Mouse (Mus musculus): ENCODE data around the gene Phlpp1. TPM values are rescaled to one million over a fixed set of nuclear protein-coding genes. Genes with fewer than 3 reads are reported as not detected.

The Phlpp1 gene
- polyA plus RNA-seq, 1 experiment: 49.8 TPM

DNA sequence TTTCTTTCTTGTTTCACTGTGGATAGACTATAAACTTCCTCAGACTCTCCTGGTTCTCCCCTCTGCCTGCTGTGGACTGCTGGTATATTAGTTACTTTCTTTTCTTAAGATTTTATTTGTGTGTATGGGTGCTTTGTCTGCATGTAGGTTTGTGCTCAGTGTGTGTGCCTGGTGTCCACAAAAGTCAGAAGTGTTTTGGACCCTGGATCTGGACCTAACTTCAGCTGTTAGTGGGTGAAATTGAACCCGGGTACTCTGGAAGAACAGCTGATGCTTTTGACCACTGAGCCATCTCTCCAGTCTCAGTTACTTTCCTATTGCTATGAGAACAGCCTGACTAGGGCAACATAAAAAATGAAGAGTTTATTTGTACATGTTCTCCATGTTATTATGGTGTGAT is 29.5 kb downstream of the Phlpp1 start:
- H3K4me1 ChIP-seq (ENCODE audit: control insufficient read depth, insufficient read depth, low read length): peaks cover 22% of the 10 kb centered on the region
- H3K27ac ChIP-seq (ENCODE audit: insufficient read depth, low read length): no peak overlapping the region
- TF ChIP-seq CTCF (IDR thresholded peaks at IDR 0.05; ENCODE audit: extremely low read depth, insufficient read depth, low read length): no peak
- no peak for TF ChIP-seq POLR2A (IDR thresholded peaks at IDR 0.05; ENCODE audit: extremely low read depth, insufficient read depth, low read length)
- no peak overlapping the region for H3K4me3 ChIP-seq (ENCODE audit: insufficient read depth, low read length)

DNA sequence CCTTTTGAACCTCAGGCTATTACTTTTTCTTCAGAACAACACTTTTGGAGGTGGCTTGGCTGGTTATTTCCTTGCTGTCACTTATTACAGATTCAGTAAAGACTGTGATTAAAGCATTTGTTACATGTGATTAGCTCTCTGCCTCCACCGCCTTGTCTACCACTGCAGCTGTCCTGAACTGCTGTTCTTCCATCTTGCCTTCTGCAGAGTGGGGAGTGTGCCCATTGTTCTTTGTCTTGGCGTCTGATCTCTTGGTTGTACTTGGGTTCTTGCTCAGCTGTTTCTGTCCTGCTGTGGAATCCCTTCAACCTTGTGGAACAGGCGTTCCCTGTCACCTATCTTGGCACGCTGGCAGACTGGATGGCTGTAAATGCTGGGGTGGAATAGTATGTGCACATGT is 30.4 kb downstream of the Phlpp1 start:
- no peak overlapping the region for H3K4me3 ChIP-seq (ENCODE audit: insufficient read depth, low read length)
- peaks cover 22% of the 10 kb centered on the region for H3K4me1 ChIP-seq (ENCODE audit: control insufficient read depth, insufficient read depth, low read length)
- H3K27ac ChIP-seq (ENCODE audit: insufficient read depth, low read length): no peak overlapping the region
- TF ChIP-seq CTCF (IDR thresholded peaks at IDR 0.05; ENCODE audit: extremely low read depth, insufficient read depth, low read length): no peak
- no peak for TF ChIP-seq POLR2A (IDR thresholded peaks at IDR 0.05; ENCODE audit: extremely low read depth, insufficient read depth, low read length)

GRCm38 (mm10) chr1:106203942-106204341 is 32.4 kb downstream of the Phlpp1 start:
- no peak overlapping the region for H3K4me3 ChIP-seq (ENCODE audit: insufficient read depth, low read length)
- H3K27ac ChIP-seq (ENCODE audit: insufficient read depth, low read length): no peak overlapping the region
- peaks cover 20% of the 10 kb centered on the region for H3K4me1 ChIP-seq (ENCODE audit: control insufficient read depth, insufficient read depth, low read length)
- TF ChIP-seq POLR2A (IDR thresholded peaks at IDR 0.05; ENCODE audit: extremely low read depth, insufficient read depth, low read length) (no peak), CTCF (IDR thresholded peaks at IDR 0.05; ENCODE audit: extremely low read depth, insufficient read depth, low read length) (no peak)

GRCm38 (mm10) chr1:106204350-106204749 is 32.8 kb downstream of the Phlpp1 start:
- no peak overlapping the region for H3K4me3 ChIP-seq (ENCODE audit: insufficient read depth, low read length)
- H3K4me1 ChIP-seq (ENCODE audit: control insufficient read depth, insufficient read depth, low read length): peaks cover 18% of the 10 kb centered on the region
- H3K27ac ChIP-seq (ENCODE audit: insufficient read depth, low read length): no peak overlapping the region
- TF ChIP-seq POLR2A (IDR thresholded peaks at IDR 0.05; ENCODE audit: extremely low read depth, insufficient read depth, low read length): no peak
- no peak for TF ChIP-seq CTCF (IDR thresholded peaks at IDR 0.05; ENCODE audit: extremely low read depth, insufficient read depth, low read length)

DNA sequence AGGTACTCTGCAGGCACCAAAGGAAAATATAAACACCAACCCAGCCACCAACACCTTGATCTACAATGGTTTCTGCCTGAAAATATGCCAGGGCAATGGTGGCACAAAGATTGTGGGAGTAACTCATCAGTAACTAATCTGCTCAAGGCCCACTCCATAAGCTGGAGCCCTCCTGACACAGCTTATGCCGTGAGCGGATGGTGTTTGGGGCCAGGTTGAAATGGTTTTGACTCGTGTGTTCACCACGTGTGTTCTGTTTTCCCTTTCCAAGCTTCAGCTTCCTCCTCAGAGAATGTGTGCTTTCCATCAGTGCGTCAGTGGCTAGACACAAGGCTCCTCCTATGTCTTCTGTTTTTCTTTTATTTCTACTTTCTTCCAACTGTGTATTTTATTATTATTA is 37.0 kb downstream of the Phlpp1 start:
- H3K4me3 ChIP-seq (ENCODE audit: insufficient read depth, low read length): no peak overlapping the region
- TF ChIP-seq CTCF (IDR thresholded peaks at IDR 0.05; ENCODE audit: extremely low read depth, insufficient read depth, low read length) (no peak), POLR2A (IDR thresholded peaks at IDR 0.05; ENCODE audit: extremely low read depth, insufficient read depth, low read length) (no peak)

DNA sequence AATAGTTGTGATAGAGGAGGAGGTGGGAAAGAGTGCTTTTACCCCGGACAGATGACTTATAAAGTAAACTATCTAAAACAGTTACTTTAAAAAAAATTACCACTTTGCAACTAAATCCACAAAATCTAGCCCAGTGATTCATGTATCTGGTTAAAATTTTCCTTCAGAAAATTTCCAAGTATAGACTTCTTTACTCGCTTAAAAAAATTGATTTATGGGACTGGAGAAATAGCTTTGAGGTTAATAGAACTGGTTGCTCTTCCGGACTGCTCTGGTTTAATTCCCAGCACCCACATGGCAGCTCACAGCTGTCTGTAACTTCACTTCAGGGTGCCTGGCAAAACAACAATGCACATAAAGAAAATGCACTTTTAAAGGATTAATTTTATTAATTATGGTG is 38.9 kb downstream of the Phlpp1 start:
- H3K27ac ChIP-seq (ENCODE audit: insufficient read depth, low read length): no peak overlapping the region
- no peak overlapping the region for H3K4me3 ChIP-seq (ENCODE audit: insufficient read depth, low read length)
- H3K4me1 ChIP-seq (ENCODE audit: control insufficient read depth, insufficient read depth, low read length): peaks cover 5% of the 10 kb centered on the region
- TF ChIP-seq CTCF (IDR thresholded peaks at IDR 0.05; ENCODE audit: extremely low read depth, insufficient read depth, low read length) (no peak), POLR2A (IDR thresholded peaks at IDR 0.05; ENCODE audit: extremely low read depth, insufficient read depth, low read length) (no peak)

More for the DNA sequence above, 37.0 kb downstream of the Phlpp1 start:
- Histone ChIP-seq H3K27ac (ENCODE audit: insufficient read depth, low read length) (no peak overlapping the region), H3K4me1 (ENCODE audit: control insufficient read depth, insufficient read depth, low read length) (peaks cover 10% of the 10 kb centered on the region)

- Histone ChIP-seq H3K4me1 (ENCODE audit: control insufficient read depth, insufficient read depth, low read length) (peaks cover 5% of the 10 kb centered on the region), H3K4me3 (ENCODE audit: insufficient read depth, low read length) (no peak overlapping the region), H3K27ac (ENCODE audit: insufficient read depth, low read length) (no peak overlapping the region)
- TF ChIP-seq CTCF (IDR thresholded peaks at IDR 0.05; ENCODE audit: extremely low read depth, insufficient read depth, low read length): no peak
Measured at GRCm38 (mm10) chr1:106211146-106211545, 39.6 kb downstream of the Phlpp1 start.

GRCm38 (mm10) chr1:106220431-106220830 is 48.9 kb downstream of the Phlpp1 start:
- Histone ChIP-seq H3K27ac (ENCODE audit: insufficient read depth, low read length) (no peak overlapping the region), H3K4me1 (ENCODE audit: control insufficient read depth, insufficient read depth, low read length) (no peaks in the 10 kb centered on the region), H3K4me3 (ENCODE audit: insufficient read depth, low read length) (no peak overlapping the region)
- no peak for TF ChIP-seq CTCF (IDR thresholded peaks at IDR 0.05; ENCODE audit: extremely low read depth, insufficient read depth, low read length)
- TF ChIP-seq POLR2A (IDR thresholded peaks at IDR 0.05; ENCODE audit: extremely low read depth, insufficient read depth, low read length): no peak

GRCm38 (mm10) chr1:106221371-106221770 is 49.8 kb downstream of the Phlpp1 start:
- Histone ChIP-seq H3K4me3 (ENCODE audit: insufficient read depth, low read length) (no peak overlapping the region), H3K27ac (ENCODE audit: insufficient read depth, low read length) (no peak overlapping the region), H3K4me1 (ENCODE audit: control insufficient read depth, insufficient read depth, low read length) (no peaks in the 10 kb centered on the region)
- TF ChIP-seq POLR2A (IDR thresholded peaks at IDR 0.05; ENCODE audit: extremely low read depth, insufficient read depth, low read length) (no peak), CTCF (IDR thresholded peaks at IDR 0.05; ENCODE audit: extremely low read depth, insufficient read depth, low read length) (no peak)

GRCm38 (mm10) chr1:106221964-106222363 is 50.4 kb downstream of the Phlpp1 start:
- Histone ChIP-seq H3K4me1 (ENCODE audit: control insufficient read depth, insufficient read depth, low read length) (no peaks in the 10 kb centered on the region), H3K4me3 (ENCODE audit: insufficient read depth, low read length) (no peak overlapping the region), H3K27ac (ENCODE audit: insufficient read depth, low read length) (no peak overlapping the region)
- TF ChIP-seq CTCF (IDR thresholded peaks at IDR 0.05; ENCODE audit: extremely low read depth, insufficient read depth, low read length) (no peak), POLR2A (IDR thresholded peaks at IDR 0.05; ENCODE audit: extremely low read depth, insufficient read depth, low read length) (no peak)

DNA sequence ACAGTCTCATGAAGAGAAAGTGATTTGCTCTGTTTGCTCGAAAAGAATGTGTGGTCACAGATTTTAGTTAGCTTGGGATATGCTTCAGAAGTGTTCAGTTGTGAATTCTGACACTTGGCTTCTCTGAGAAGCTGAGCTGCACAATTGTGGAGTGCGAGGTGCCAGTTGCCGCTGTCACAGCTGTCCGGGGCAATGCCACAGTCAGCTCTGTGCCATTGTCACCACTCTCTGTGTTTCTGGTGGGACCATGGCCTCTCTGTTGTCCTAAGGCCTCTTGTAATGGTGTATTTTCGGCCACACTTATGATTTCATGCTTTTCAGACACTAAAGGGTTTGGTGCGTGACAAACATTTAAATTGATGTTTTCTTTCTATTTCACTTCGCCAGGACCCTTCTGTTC is 55.1 kb downstream of the Phlpp1 start:
- Histone ChIP-seq H3K27ac (ENCODE audit: insufficient read depth, low read length) (no peak overlapping the region), H3K4me1 (ENCODE audit: control insufficient read depth, insufficient read depth, low read length) (peaks cover 3% of the 10 kb centered on the region; the same call in 1 of the 2 replicates), H3K4me3 (ENCODE audit: insufficient read depth, low read length) (no peak overlapping the region)
- TF ChIP-seq POLR2A (IDR thresholded peaks at IDR 0.05; ENCODE audit: extremely low read depth, insufficient read depth, low read length): no peak
- no peak for TF ChIP-seq CTCF (IDR thresholded peaks at IDR 0.05; ENCODE audit: extremely low read depth, insufficient read depth, low read length)

All from cortical plate, adult 2 months (tissue).